Mouse (Mus musculus): ENCODE results near the gene Rreb1.
"Not testable (repeated sequence)": the region's sequence is repeated elsewhere in the genome, so short reads cannot be mapped to it uniquely, and the experiment has no call there.

Gene Rreb1

GRCm38 (mm10) chr13:37827996-37828579 lies 49.9 kb downstream of the Rreb1 start:
- DNase-seq = no peak

GRCm38 (mm10) chr13:37828928-37829327 lies 50.7 kb downstream of the Rreb1 start:
- DNase-seq = no peak

GRCm38 (mm10) chr13:37830256-37830655 lies 52.1 kb downstream of the Rreb1 start:
- no peak for DNase-seq

GRCm38 (mm10) chr13:37830874-37831311 lies 52.7 kb downstream of the Rreb1 start:
- no peak for DNase-seq

- DNase-seq = no peak
Observed at GRCm38 (mm10) chr13:37832481-37832880, 54.3 kb downstream of the Rreb1 start.

GRCm38 (mm10) chr13:37833500-37833899 lies 55.3 kb downstream of the Rreb1 start:
- DNase-seq = no peak

GRCm38 (mm10) chr13:37835296-37835695 lies 57.1 kb downstream of the Rreb1 start:
- DNase-seq = no peak

- not testable (repeated sequence) for DNase-seq
Observed at GRCm38 (mm10) chr13:37835811-37836210, 57.6 kb downstream of the Rreb1 start.

GRCm38 (mm10) chr13:37837372-37837771 lies 59.2 kb downstream of the Rreb1 start:
- no peak for DNase-seq

- DNase-seq = no peak
Observed at GRCm38 (mm10) chr13:37838260-37839183, 60.3 kb downstream of the Rreb1 start.

- no peak for DNase-seq
Observed at GRCm38 (mm10) chr13:37843241-37843640, 65.0 kb downstream of the Rreb1 start.

- DNase-seq = no peak
Observed at GRCm38 (mm10) chr13:37843844-37844243, 65.6 kb downstream of the Rreb1 start.

- no peak for DNase-seq
Observed at GRCm38 (mm10) chr13:37845156-37845555, 67.0 kb downstream of the Rreb1 start.

- DNase-seq = no peak
Observed at GRCm38 (mm10) chr13:37845641-37846040, 67.4 kb downstream of the Rreb1 start.

- no peak for DNase-seq
Observed at GRCm38 (mm10) chr13:37846507-37846906, 68.3 kb downstream of the Rreb1 start.

- no peak for DNase-seq
Observed at GRCm38 (mm10) chr13:37846962-37847570, 68.9 kb downstream of the Rreb1 start.

GRCm38 (mm10) chr13:37847601-37848358 lies 69.6 kb downstream of the Rreb1 start:
- DNase-seq = no peak

- DNase-seq = no peak
Observed at GRCm38 (mm10) chr13:37848438-37848837, 70.2 kb downstream of the Rreb1 start.

GRCm38 (mm10) chr13:37851617-37852016 lies 73.4 kb downstream of the Rreb1 start:
- DNase-seq = no peak

- DNase-seq = no peak
Observed at GRCm38 (mm10) chr13:37852850-37853249, 74.7 kb downstream of the Rreb1 start.

GRCm38 (mm10) chr13:37853441-37853840 lies 75.2 kb downstream of the Rreb1 start:
- no peak for DNase-seq

GRCm38 (mm10) chr13:37854031-37854431 lies 75.8 kb downstream of the Rreb1 start:
- peak; percentile 16 for DNase-seq
